Mouse (Mus musculus) liver, postnatal 0 days (tissue): ENCODE data around the gene Snx10.

Experiments
- CTCF ChIP-seq: sonication (generic); IDR thresholded peaks from 2 replicates; pipeline ENCODE4 v1.5.1; 2016; ENCODE audit warnings: antibody characterized with exemption, low read depth
- EP300 ChIP-seq: IDR thresholded peaks from 2 replicates; pipeline ENCODE4 v1.6.1; 2016; ENCODE audit warnings: antibody characterized with exemption, low read depth, mild to moderate bottlenecking

- TF ChIP-seq CTCF: no peak
- no peak for TF ChIP-seq EP300
These were observed 80.0 kb downstream of the Snx10 start for GRCm38 (mm10) chr6:51603691-51604090.
